Mouse (Mus musculus): ENCODE results near the gene Loxl4. TPM values are rescaled to one million over a fixed set of nuclear protein-coding genes. Genes with fewer than 3 reads are reported as not detected.

Loxl4 gene
- polyA plus RNA-seq, 1 experiment from 2014 or later = 0.41 TPM

- Histone ChIP-seq H3K9me3 (ENCODE audit: control insufficient read depth, low read length) (no peaks in the 10 kb centered on the region), H3K4me2 (ENCODE audit: low read depth, severe bottlenecking) (no peak overlapping the region), H3K9ac (ENCODE audit: low read length) (no peak overlapping the region), H3K4me3 (ENCODE audit: low read depth, low read length) (no peak overlapping the region), H3K4me1 (ENCODE audit: control insufficient read depth, insufficient read depth, low read length) (no peaks in the 10 kb centered on the region), H3K27ac (replicated peaks; ENCODE audit: low read depth, low read length) (no peak overlapping the region), H3K36me3 (ENCODE audit: control insufficient read depth, insufficient read depth, low read length) (no peaks in the 10 kb centered on the region), H3K27me3 (ENCODE audit: control insufficient read depth, insufficient read depth, low read length) (no peaks in the 10 kb centered on the region)
- ATAC-seq (ENCODE audit: insufficient number of reproducible peaks, low FRiP score, low TSS enrichment, low read depth) = no peak
- WGBS = 82% methylated on average over 2 of the region's 2 CpGs
- no peak for DNase-seq (ENCODE audit: low spot score)
These were observed 11.2 kb downstream of the Loxl4 start for GRCm38 (mm10) chr19:42601445-42601844.

- H3K9ac ChIP-seq (ENCODE audit: low read length) = no peak overlapping the region
- 80% methylated on average over 3 of the region's 3 CpGs for WGBS
- DNase-seq (ENCODE audit: low spot score) (no peak), ATAC-seq (ENCODE audit: insufficient number of reproducible peaks, low FRiP score, low TSS enrichment, low read depth) (no peak)
- no peaks in the 10 kb centered on the region for H3K36me3 ChIP-seq (ENCODE audit: control insufficient read depth, insufficient read depth, low read length)
- no peak overlapping the region for H3K4me2 ChIP-seq (ENCODE audit: low read depth, severe bottlenecking)
- no peak overlapping the region for H3K27ac ChIP-seq (replicated peaks; ENCODE audit: low read depth, low read length)
- H3K4me3 ChIP-seq (ENCODE audit: low read depth, low read length) = no peak overlapping the region
- H3K27me3 ChIP-seq (ENCODE audit: control insufficient read depth, insufficient read depth, low read length) = no peaks in the 10 kb centered on the region
- no peaks in the 10 kb centered on the region for H3K4me1 ChIP-seq (ENCODE audit: control insufficient read depth, insufficient read depth, low read length)
- no peaks in the 10 kb centered on the region for H3K9me3 ChIP-seq (ENCODE audit: control insufficient read depth, low read length)
These were observed 12.0 kb downstream of the Loxl4 start for GRCm38 (mm10) chr19:42600591-42600990.

- WGBS = 85% methylated on average over 17 of the region's 17 CpGs
- Histone ChIP-seq H3K9ac (ENCODE audit: low read length) (no peak overlapping the region), H3K4me2 (ENCODE audit: low read depth, severe bottlenecking) (no peak overlapping the region), H3K36me3 (ENCODE audit: control insufficient read depth, insufficient read depth, low read length) (no peaks in the 10 kb centered on the region), H3K4me3 (ENCODE audit: low read depth, low read length) (no peak overlapping the region), H3K4me1 (ENCODE audit: control insufficient read depth, insufficient read depth, low read length) (no peaks in the 10 kb centered on the region), H3K27me3 (ENCODE audit: control insufficient read depth, insufficient read depth, low read length) (no peaks in the 10 kb centered on the region), H3K9me3 (ENCODE audit: control insufficient read depth, low read length) (no peaks in the 10 kb centered on the region), H3K27ac (replicated peaks; ENCODE audit: low read depth, low read length) (no peak overlapping the region)
- DNase-seq (ENCODE audit: low spot score) (no peak), ATAC-seq (ENCODE audit: insufficient number of reproducible peaks, low FRiP score, low TSS enrichment, low read depth) (no peak)
These were observed 12.7 kb downstream of the Loxl4 start for GRCm38 (mm10) chr19:42599891-42600290.

- no peaks in the 10 kb centered on the region for H3K9me3 ChIP-seq (ENCODE audit: control insufficient read depth, low read length)
- H3K27me3 ChIP-seq (ENCODE audit: control insufficient read depth, insufficient read depth, low read length) = no peaks in the 10 kb centered on the region
These were observed 14.7 kb downstream of the Loxl4 start for GRCm38 (mm10) chr19:42597896-42598295.

GRCm38 (mm10) chr19:42597286-42597685, 15.3 kb downstream of the Loxl4 start:
- Histone ChIP-seq H3K36me3 (ENCODE audit: control insufficient read depth, insufficient read depth, low read length) (no peaks in the 10 kb centered on the region), H3K4me3 (ENCODE audit: low read depth, low read length) (no peak overlapping the region), H3K9ac (ENCODE audit: low read length) (no peak overlapping the region), H3K9me3 (ENCODE audit: control insufficient read depth, low read length) (no peaks in the 10 kb centered on the region), H3K4me1 (ENCODE audit: control insufficient read depth, insufficient read depth, low read length) (no peaks in the 10 kb centered on the region), H3K27ac (replicated peaks; ENCODE audit: low read depth, low read length) (no peak overlapping the region), H3K27me3 (ENCODE audit: control insufficient read depth, insufficient read depth, low read length) (no peaks in the 10 kb centered on the region), H3K4me2 (ENCODE audit: low read depth, severe bottlenecking) (no peak overlapping the region)
- 92% methylated on average over 12 of the region's 12 CpGs for WGBS
- DNase-seq (ENCODE audit: low spot score) (no peak), ATAC-seq (ENCODE audit: insufficient number of reproducible peaks, low FRiP score, low TSS enrichment, low read depth) (no peak)

More at GRCm38 (mm10) chr19:42597896-42598295, 14.7 kb downstream of the Loxl4 start:
- Histone ChIP-seq H3K9ac (ENCODE audit: low read length) (no peak overlapping the region), H3K36me3 (ENCODE audit: control insufficient read depth, insufficient read depth, low read length) (no peaks in the 10 kb centered on the region), H3K4me2 (ENCODE audit: low read depth, severe bottlenecking) (no peak overlapping the region), H3K4me3 (ENCODE audit: low read depth, low read length) (no peak overlapping the region), H3K4me1 (ENCODE audit: control insufficient read depth, insufficient read depth, low read length) (no peaks in the 10 kb centered on the region), H3K27ac (replicated peaks; ENCODE audit: low read depth, low read length) (no peak overlapping the region)
- ATAC-seq (ENCODE audit: insufficient number of reproducible peaks, low FRiP score, low TSS enrichment, low read depth) (no peak), DNase-seq (ENCODE audit: low spot score) (no peak)
- WGBS = 97% methylated on average over 6 of the region's 6 CpGs

GRCm38 (mm10) chr19:42595066-42595465, 17.5 kb downstream of the Loxl4 start:
- no peaks in the 10 kb centered on the region for H3K9me3 ChIP-seq (ENCODE audit: control insufficient read depth, low read length)

GRCm38 (mm10) chr19:42593456-42593855, 19.2 kb downstream of the Loxl4 start:
- H3K36me3 ChIP-seq (ENCODE audit: control insufficient read depth, insufficient read depth, low read length) = peaks cover 3% of the 10 kb centered on the region; the same call in 1 of the 2 replicates

More at GRCm38 (mm10) chr19:42595066-42595465, 17.5 kb downstream of the Loxl4 start:
- WGBS = 97% methylated on average over 6 of the region's 6 CpGs
- peaks cover 3% of the 10 kb centered on the region; the same call in 1 of the 2 replicates for H3K36me3 ChIP-seq (ENCODE audit: control insufficient read depth, insufficient read depth, low read length)
- no peak overlapping the region for H3K4me2 ChIP-seq (ENCODE audit: low read depth, severe bottlenecking)
- ATAC-seq (ENCODE audit: insufficient number of reproducible peaks, low FRiP score, low TSS enrichment, low read depth) (no peak), DNase-seq (ENCODE audit: low spot score) (no peak)
- no peaks in the 10 kb centered on the region for H3K27me3 ChIP-seq (ENCODE audit: control insufficient read depth, insufficient read depth, low read length)
- no peak overlapping the region for H3K27ac ChIP-seq (replicated peaks; ENCODE audit: low read depth, low read length)
- H3K9ac ChIP-seq (ENCODE audit: low read length) = no peak overlapping the region
- no peak overlapping the region for H3K4me3 ChIP-seq (ENCODE audit: low read depth, low read length)
- no peaks in the 10 kb centered on the region for H3K4me1 ChIP-seq (ENCODE audit: control insufficient read depth, insufficient read depth, low read length)

GRCm38 (mm10) chr19:42591534-42591933, 21.1 kb downstream of the Loxl4 start:
- no peak for ATAC-seq (ENCODE audit: insufficient number of reproducible peaks, low FRiP score, low TSS enrichment, low read depth)
- Histone ChIP-seq H3K4me2 (ENCODE audit: low read depth, severe bottlenecking) (no peak overlapping the region), H3K27ac (replicated peaks; ENCODE audit: low read depth, low read length) (no peak overlapping the region), H3K9me3 (ENCODE audit: control insufficient read depth, low read length) (no peaks in the 10 kb centered on the region), H3K4me3 (ENCODE audit: low read depth, low read length) (no peak overlapping the region), H3K36me3 (ENCODE audit: control insufficient read depth, insufficient read depth, low read length) (peaks cover 3% of the 10 kb centered on the region; the same call in 1 of the 2 replicates), H3K9ac (ENCODE audit: low read length) (no peak overlapping the region), H3K27me3 (ENCODE audit: control insufficient read depth, insufficient read depth, low read length) (no peaks in the 10 kb centered on the region), H3K4me1 (ENCODE audit: control insufficient read depth, insufficient read depth, low read length) (no peaks in the 10 kb centered on the region)
- WGBS = 84% methylated on average over 14 of the region's 14 CpGs
- no peak for DNase-seq (ENCODE audit: low spot score)

More at GRCm38 (mm10) chr19:42593456-42593855, 19.2 kb downstream of the Loxl4 start:
- WGBS = 93% methylated on average over 6 of the region's 6 CpGs
- H3K9me3 ChIP-seq (ENCODE audit: control insufficient read depth, low read length) = no peaks in the 10 kb centered on the region
- no peak overlapping the region for H3K4me3 ChIP-seq (ENCODE audit: low read depth, low read length)
- no peaks in the 10 kb centered on the region for H3K4me1 ChIP-seq (ENCODE audit: control insufficient read depth, insufficient read depth, low read length)
- ATAC-seq (ENCODE audit: insufficient number of reproducible peaks, low FRiP score, low TSS enrichment, low read depth) (no peak), DNase-seq (ENCODE audit: low spot score) (no peak)
- no peak overlapping the region for H3K9ac ChIP-seq (ENCODE audit: low read length)
- no peaks in the 10 kb centered on the region for H3K27me3 ChIP-seq (ENCODE audit: control insufficient read depth, insufficient read depth, low read length)
- H3K4me2 ChIP-seq (ENCODE audit: low read depth, severe bottlenecking) = no peak overlapping the region
- H3K27ac ChIP-seq (replicated peaks; ENCODE audit: low read depth, low read length) = no peak overlapping the region

GRCm38 (mm10) chr19:42589246-42589645, 23.4 kb downstream of the Loxl4 start:
- Histone ChIP-seq H3K4me1 (ENCODE audit: control insufficient read depth, insufficient read depth, low read length) (no peaks in the 10 kb centered on the region), H3K27ac (replicated peaks; ENCODE audit: low read depth, low read length) (no peak overlapping the region), H3K4me3 (ENCODE audit: low read depth, low read length) (no peak overlapping the region), H3K9me3 (ENCODE audit: control insufficient read depth, low read length) (no peaks in the 10 kb centered on the region), H3K36me3 (ENCODE audit: control insufficient read depth, insufficient read depth, low read length) (peaks cover 3% of the 10 kb centered on the region; the same call in 1 of the 2 replicates), H3K27me3 (ENCODE audit: control insufficient read depth, insufficient read depth, low read length) (no peaks in the 10 kb centered on the region), H3K9ac (ENCODE audit: low read length) (no peak overlapping the region), H3K4me2 (ENCODE audit: low read depth, severe bottlenecking) (no peak overlapping the region)
- no peak for ATAC-seq (ENCODE audit: insufficient number of reproducible peaks, low FRiP score, low TSS enrichment, low read depth)
- WGBS = 83% methylated on average over 1 of the region's 1 CpGs
- no peak for DNase-seq (ENCODE audit: low spot score)

Measured in limb, embryonic 11.5 days (tissue).